ENCODE assay signal across 9 mouse cellular contexts in the genomic region with DNA sequence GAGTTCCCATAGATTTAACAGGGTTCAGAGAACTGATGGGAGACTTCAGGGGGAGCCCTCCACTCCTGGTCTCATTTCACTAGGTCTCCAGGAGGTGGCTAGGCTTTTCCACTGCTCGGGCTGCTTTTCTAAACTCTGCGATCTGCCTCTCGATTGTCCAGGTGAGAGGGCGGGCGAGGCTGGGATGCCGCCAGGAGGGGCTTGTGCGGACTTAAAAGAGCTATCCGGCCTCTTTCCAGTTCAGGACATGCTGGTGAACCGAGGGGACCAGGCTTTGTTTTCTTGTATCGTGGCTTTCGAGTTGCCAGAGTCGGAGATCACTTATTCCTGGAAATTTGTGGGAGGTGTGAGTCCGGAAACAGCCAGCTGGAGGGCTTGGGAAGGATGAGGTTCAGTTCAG. TPM values are rescaled to one million over a fixed set of nuclear protein-coding genes. Genes with fewer than 3 reads are reported as not detected.
A peak's percentile ranks its signal among the peaks of the same experiment; 100 is the strongest.
DNase-seq lines count a peak whose midpoint lies in the region; ATAC-seq and TF ChIP-seq lines count a peak whose summit lies in the region.
"Had no signal": no experiment of that assay in that cellular context is flagged by ENCODE, and none has a peak within 500 bp of the region (broad histone marks: within the 10 kb centered on the region; RNA-seq: fewer than 3 reads in every experiment).

No protein-coding gene starts in this region.

- no peak for TF ChIP-seq EP300 in liver, embryonic 14.5 days (IDR thresholded peaks at IDR 0.05; ENCODE audit: low read depth)

- peaks cover 0 to 5% of the 10 kb centered on the region in 2 experiments; a peak in 1 of 4 replicates for H3K4me1 ChIP-seq in liver, embryonic 14.5 days (replicated peaks; ENCODE audit: control insufficient read depth in 2 of 2, insufficient read depth in 2 of 2, low read length in 1 of 2)
- H3K4me1 ChIP-seq in stomach, embryonic 16.5 days (ENCODE audit: control insufficient read depth, insufficient read depth, low read length), result peaks cover 44% of the 10 kb centered on the region

- peak overlapping the region; percentile 52 to 67 for H3K4me3 ChIP-seq in liver, embryonic 14.5 days (ENCODE audit: insufficient read depth in 1 of 2, low read depth in 2 of 2, low read length in 2 of 2)
- peak overlapping the region; percentile 51 for H3K4me3 ChIP-seq in stomach, embryonic 16.5 days (replicated peaks; ENCODE audit: low read length)

- no peak for TF ChIP-seq CTCF in liver, embryonic 14.5 days (IDR thresholded peaks at IDR 0.05; ENCODE audit: low read depth)

- intact Hi-C loops in heart, postnatal 14 days (cut with DNase I), result loop anchor here (5.0 to 10.0 kb wide), 3 partner anchors 57 to 773 kb away; partner anchors contain the start of gene Zfp960

- DNase-seq in cerebellum, postnatal 4 days (ENCODE audit: low spot score in 2 of 2), result no peak
- DNase-seq in thymus, adult 18-20 months, result peak; percentile 4 to 24
- DNase-seq in thymus, postnatal 0 days (ENCODE audit: low spot score), result no peak
- peak; percentile 24 to 27 for DNase-seq in heart, postnatal 14 days
- DNase-seq in liver, embryonic 14.5 days (ENCODE audit: low read depth in 3 of 3, low spot score in 3 of 3), result no peak
- no peak for DNase-seq in right cerebral cortex, postnatal 25 days

- no peak overlapping the region; the same call in 1 of the 2 replicates for H3K9ac ChIP-seq in liver, embryonic 14.5 days (replicated peaks)
- H3K9ac ChIP-seq in stomach, embryonic 16.5 days (ENCODE audit: low read length), result peak overlapping the region; percentile 76

- H3K36me3 ChIP-seq in liver, embryonic 14.5 days (replicated peaks; ENCODE audit: control insufficient read depth, insufficient read depth, low read depth), result no peaks in the 10 kb centered on the region
- H3K36me3 ChIP-seq in stomach, embryonic 16.5 days (ENCODE audit: control insufficient read depth, insufficient read depth, low read length), result peaks cover 11% of the 10 kb centered on the region; the same call in 1 of the 2 replicates

- WGBS in liver, embryonic 14.5 days (ENCODE audit: insufficient replicate concordance), result 20% methylated on average over 13 of the region's 13 CpGs
- WGBS in stomach, embryonic 16.5 days, result 8% methylated on average over 13 of the region's 13 CpGs

- peak overlapping the region; percentile 67 for H3K4me2 ChIP-seq in liver, embryonic 14.5 days (ENCODE audit: low read depth)
- H3K4me2 ChIP-seq in stomach, embryonic 16.5 days (ENCODE audit: low read depth, low read length), result peak overlapping the region; percentile 80

- no peaks in the 10 kb centered on the region for H3K27me3 ChIP-seq in liver, embryonic 14.5 days (ENCODE audit: control insufficient read depth, insufficient read depth, low read length)
- no peaks in the 10 kb centered on the region for H3K27me3 ChIP-seq in stomach, embryonic 16.5 days (ENCODE audit: control insufficient read depth, insufficient read depth, low read length)

- no peaks in the 10 kb centered on the region for H3K9me3 ChIP-seq in liver, embryonic 14.5 days (ENCODE audit: control insufficient read depth, low read length)
- H3K9me3 ChIP-seq in stomach, embryonic 16.5 days (replicated peaks; ENCODE audit: control insufficient read depth, low read length), result no peaks in the 10 kb centered on the region

- no peak overlapping the region for H3K27ac ChIP-seq in liver, embryonic 14.5 days
- H3K27ac ChIP-seq in stomach, embryonic 16.5 days (ENCODE audit: low read length), result peak overlapping the region; percentile 92

- peak; percentile 5; the same call in 1 of the 2 replicates for ATAC-seq in cerebellum, adult (ENCODE audit: insufficient number of reproducible peaks, low FRiP score, low TSS enrichment)
- ATAC-seq in liver, embryonic 14.5 days (ENCODE audit: insufficient read depth), result no peak
- no peak for ATAC-seq in stomach, embryonic 16.5 days (ENCODE audit: insufficient read depth, low FRiP score)

RNA-seq across cellular contexts. Expression of gene Spaca6, which starts 10.5 kb away (rescaled TPM):
- polyA plus RNA-seq in thymus, postnatal 0 days (2015; fragmentation: Nextera tagmentation; extraction: Ambion mirVana), result 5.5 and 8.0 TPM in 2 replicates
- total RNA-seq in heart, postnatal 14 days (2021), result 10 to 100 TPM; 14.9 to 23.6 TPM
- 7.0 and 8.7 TPM in 2 replicates for polyA plus RNA-seq in liver, embryonic 14.5 days (2012; rRNA removed)
- 1.0 and 2.1 TPM in 2 replicates for polyA plus RNA-seq in liver, embryonic 14.5 days (2014; fragmentation: Nextera tagmentation; extraction: Ambion mirVana)
- 27.5 and 29.8 TPM in 2 replicates for polyA plus RNA-seq in stomach, embryonic 16.5 days (2015; fragmentation: Nextera tagmentation; extraction: Ambion mirVana)

RNA-seq across cellular contexts. Expression of gene Has1, which starts 17.6 kb away (rescaled TPM):
- 0.36 and 0.40 TPM in 2 replicates for polyA plus RNA-seq in thymus, postnatal 0 days (2015; fragmentation: Nextera tagmentation; extraction: Ambion mirVana)
- under 1 TPM; 0.69 to 0.98 TPM for total RNA-seq in heart, postnatal 14 days (2021)
- polyA plus RNA-seq in liver, embryonic 14.5 days (2012; rRNA removed), result not detected in 2 replicates
- polyA plus RNA-seq in liver, embryonic 14.5 days (2014; fragmentation: Nextera tagmentation; extraction: Ambion mirVana), result not detected in 2 replicates
- polyA plus RNA-seq in stomach, embryonic 16.5 days (2015; fragmentation: Nextera tagmentation; extraction: Ambion mirVana), result 0.88 and 0.94 TPM in 2 replicates

RNA-seq across cellular contexts. Expression of gene Fpr1, which starts 46.3 kb away (rescaled TPM):
- polyA plus RNA-seq in thymus, postnatal 0 days (2015; fragmentation: Nextera tagmentation; extraction: Ambion mirVana), result 0.36 TPM in 1 of 2 replicates, not detected in the other
- total RNA-seq in heart, postnatal 14 days (2021), result not detected
- polyA plus RNA-seq in liver, embryonic 14.5 days (2012; rRNA removed), result 2.1 and 2.3 TPM in 2 replicates
- polyA plus RNA-seq in liver, embryonic 14.5 days (2014; fragmentation: Nextera tagmentation; extraction: Ambion mirVana), result 2.7 and 3.2 TPM in 2 replicates
- polyA plus RNA-seq in stomach, embryonic 16.5 days (2015; fragmentation: Nextera tagmentation; extraction: Ambion mirVana), result 2.0 and 2.8 TPM in 2 replicates
- polyA plus RNA-seq: frontal cortex, adult 2 months had no signal

RNA-seq across cellular contexts. Expression of gene Fpr2, which starts 50.2 kb away (rescaled TPM):
- polyA plus RNA-seq in thymus, postnatal 0 days (2015; fragmentation: Nextera tagmentation; extraction: Ambion mirVana), result 0.22 and 0.34 TPM in 2 replicates
- total RNA-seq in heart, postnatal 14 days (2021), result under 1 TPM in 1 of 2 experiments, not detected in 1; 0.20 TPM
- polyA plus RNA-seq in liver, embryonic 14.5 days (2012; rRNA removed), result 1.3 TPM in 2 replicates
- polyA plus RNA-seq in liver, embryonic 14.5 days (2014; fragmentation: Nextera tagmentation; extraction: Ambion mirVana), result 1.3 and 1.8 TPM in 2 replicates
- 1.1 and 2.2 TPM in 2 replicates for polyA plus RNA-seq in stomach, embryonic 16.5 days (2015; fragmentation: Nextera tagmentation; extraction: Ambion mirVana)

RNA-seq across cellular contexts. Expression of gene Fpr3, which starts 50.2 kb away (rescaled TPM):
- not detected in 2 replicates for polyA plus RNA-seq in thymus, postnatal 0 days (2015; fragmentation: Nextera tagmentation; extraction: Ambion mirVana)
- total RNA-seq in heart, postnatal 14 days (2021), result not detected
- polyA plus RNA-seq in liver, embryonic 14.5 days (2012; rRNA removed), result not detected in 2 replicates
- polyA plus RNA-seq in liver, embryonic 14.5 days (2014; fragmentation: Nextera tagmentation; extraction: Ambion mirVana), result not detected in 2 replicates
- not detected in 2 replicates for polyA plus RNA-seq in stomach, embryonic 16.5 days (2015; fragmentation: Nextera tagmentation; extraction: Ambion mirVana)
- polyA plus RNA-seq: frontal cortex, adult 2 months had no signal

Comparison
In these comparisons a context has a peak if more than half of its experiments do, and no peak if none do; other contexts are left out.
1. DNase-seq: peak in thymus, adult 18-20 months (2 of 2) and heart, postnatal 14 days (2 of 2); none in cerebellum, postnatal 4 days (0 of 2), thymus, postnatal 0 days (single experiment), liver, embryonic 14.5 days (0 of 3) and right cerebral cortex, postnatal 25 days (single experiment).